Mouse (Mus musculus): ENCODE data around the gene Cfap97d1.

DNA sequence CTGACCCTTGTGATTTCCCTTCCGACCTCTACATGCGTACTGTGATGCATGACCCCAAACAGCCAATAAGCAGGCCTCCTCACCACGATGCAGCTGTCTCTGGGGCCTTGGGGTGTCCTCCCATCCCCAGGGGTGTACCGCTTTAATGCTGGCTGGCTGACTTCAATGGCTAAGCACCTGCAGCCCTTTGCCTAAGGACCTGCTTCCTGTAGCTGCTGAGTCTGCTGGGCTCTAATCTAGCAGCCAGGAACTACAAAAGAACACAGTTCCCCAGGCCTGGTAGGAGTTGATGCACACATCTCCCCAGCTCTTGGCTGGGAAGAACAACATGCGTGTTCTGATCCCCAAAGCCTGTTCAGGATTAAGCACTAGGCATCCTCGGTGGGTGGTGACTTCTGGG is 31.4 kb downstream of the Cfap97d1 start:
- TF ChIP-seq CTCF (IDR thresholded peaks at IDR 0.05; ENCODE audit: borderline replicate concordance, insufficient read depth, low read depth, low read length), result no peak
- TF ChIP-seq POLR2A (IDR thresholded peaks at IDR 0.05; ENCODE audit: borderline replicate concordance, insufficient read depth, low read length), result no peak

All from cerebellum, adult 2 months (tissue).